Mouse (Mus musculus): ENCODE measurements around the gene Stag1. TPM values are rescaled to one million over a fixed set of nuclear protein-coding genes. Genes with fewer than 3 reads are reported as not detected.
"Not testable (repeated sequence)": the region's sequence is repeated elsewhere in the genome, so short reads cannot be mapped to it uniquely, and the experiment has no call there.

Stag1 gene
- polyA plus RNA-seq, 1 experiment from 2014 or later, result 35.7 TPM

DNA sequence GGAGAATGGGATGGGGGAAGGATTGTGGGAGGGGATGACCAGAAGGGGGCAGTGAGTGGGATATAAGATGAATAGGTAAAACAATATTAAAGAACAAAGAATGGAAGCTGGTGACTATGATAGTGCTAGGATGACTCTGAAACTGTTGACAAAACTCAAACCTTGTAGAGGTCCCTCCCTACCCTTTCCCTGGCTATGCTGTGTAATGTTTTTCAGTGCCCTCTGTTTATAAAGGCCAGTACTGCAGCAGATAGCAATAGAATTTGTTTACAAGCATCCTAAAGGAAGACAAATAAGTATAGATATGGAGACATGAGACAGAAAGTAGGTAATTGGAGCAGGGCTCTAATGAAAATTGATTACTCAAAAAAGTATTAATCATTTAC is 139.0 kb downstream of the Stag1 start:
- Histone ChIP-seq H3K27me3 (ENCODE audit: control insufficient read depth, insufficient read depth, low read length) (no peaks in the 10 kb centered on the region), H3K9me3 (replicated peaks; ENCODE audit: control insufficient read depth, low read length) (no peaks in the 10 kb centered on the region), H3K4me3 (replicated peaks; ENCODE audit: low read length) (no peak overlapping the region), H3K9ac (ENCODE audit: low read length) (no peak overlapping the region), H3K36me3 (ENCODE audit: control insufficient read depth, insufficient read depth, low read length) (no peaks in the 10 kb centered on the region), H3K4me1 (ENCODE audit: control insufficient read depth, insufficient read depth, low read length) (no peaks in the 10 kb centered on the region), H3K4me2 (ENCODE audit: low read depth, low read length) (no peak overlapping the region), H3K27ac (ENCODE audit: low read length) (no peak overlapping the region)
- ATAC-seq (ENCODE audit: insufficient read depth, low FRiP score), result no peak

DNA sequence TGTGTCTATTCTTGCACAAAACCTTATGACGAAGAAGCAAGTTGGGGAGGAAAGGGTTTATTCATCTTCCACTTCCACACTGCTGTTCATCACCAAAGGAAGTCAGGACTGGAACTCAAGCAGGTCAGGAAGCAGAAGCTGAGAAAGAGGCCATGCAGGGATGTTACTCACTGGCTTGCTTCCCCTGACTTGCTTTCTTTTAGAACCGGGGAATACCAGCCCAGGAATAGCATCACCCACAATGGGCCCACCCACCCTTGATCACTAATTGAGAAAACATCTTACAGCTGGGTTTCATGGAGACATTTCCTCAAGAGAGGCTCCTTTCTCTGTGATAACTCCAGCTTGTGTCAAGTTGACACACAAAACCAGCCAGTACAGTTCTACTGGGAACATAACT is 179.6 kb downstream of the Stag1 start:
- ATAC-seq (ENCODE audit: insufficient read depth, low FRiP score); H3K27ac ChIP-seq (ENCODE audit: low read length); H3K9ac ChIP-seq (ENCODE audit: low read length); H3K9me3 ChIP-seq (replicated peaks; ENCODE audit: control insufficient read depth, low read length); H3K27me3 ChIP-seq (ENCODE audit: control insufficient read depth, insufficient read depth, low read length); H3K4me2 ChIP-seq (ENCODE audit: low read depth, low read length); H3K4me1 ChIP-seq (ENCODE audit: control insufficient read depth, insufficient read depth, low read length); H3K36me3 ChIP-seq (ENCODE audit: control insufficient read depth, insufficient read depth, low read length); H3K4me3 ChIP-seq (replicated peaks; ENCODE audit: low read length): not testable (repeated sequence)
- 83% methylated on average over 2 of the region's 2 CpGs for WGBS

DNA sequence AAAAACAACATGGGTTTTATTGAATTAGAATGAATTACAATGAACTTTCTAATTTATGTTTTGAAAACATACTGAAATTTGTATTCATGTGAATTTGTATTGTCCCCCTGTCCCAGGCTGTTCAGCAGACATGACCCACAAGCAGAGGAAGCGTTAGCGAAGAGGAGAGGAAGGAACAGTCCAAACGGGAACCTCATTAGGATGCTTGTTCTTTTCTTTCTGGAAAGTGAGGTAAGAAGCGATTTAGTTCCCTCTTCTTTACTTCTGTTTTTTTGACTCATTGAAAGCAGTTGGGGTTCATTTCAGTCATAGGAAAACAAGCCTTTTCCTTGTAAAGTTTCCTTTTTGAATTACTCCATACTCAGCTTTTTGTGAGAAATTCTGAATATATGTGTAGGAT is 268.4 kb downstream of the Stag1 start:
- ATAC-seq (ENCODE audit: insufficient read depth, low FRiP score), result no peak
- no peak overlapping the region for H3K4me3 ChIP-seq (replicated peaks; ENCODE audit: low read length)
- 87% methylated on average over 4 of the region's 4 CpGs for WGBS
- no peaks in the 10 kb centered on the region for H3K36me3 ChIP-seq (ENCODE audit: control insufficient read depth, insufficient read depth, low read length)
- H3K9ac ChIP-seq (ENCODE audit: low read length), result no peak overlapping the region
- no peaks in the 10 kb centered on the region for H3K27me3 ChIP-seq (ENCODE audit: control insufficient read depth, insufficient read depth, low read length)
- H3K4me1 ChIP-seq (ENCODE audit: control insufficient read depth, insufficient read depth, low read length), result no peaks in the 10 kb centered on the region
- H3K27ac ChIP-seq (ENCODE audit: low read length), result no peak overlapping the region
- no peaks in the 10 kb centered on the region for H3K9me3 ChIP-seq (replicated peaks; ENCODE audit: control insufficient read depth, low read length)
- no peak overlapping the region for H3K4me2 ChIP-seq (ENCODE audit: low read depth, low read length)

DNA sequence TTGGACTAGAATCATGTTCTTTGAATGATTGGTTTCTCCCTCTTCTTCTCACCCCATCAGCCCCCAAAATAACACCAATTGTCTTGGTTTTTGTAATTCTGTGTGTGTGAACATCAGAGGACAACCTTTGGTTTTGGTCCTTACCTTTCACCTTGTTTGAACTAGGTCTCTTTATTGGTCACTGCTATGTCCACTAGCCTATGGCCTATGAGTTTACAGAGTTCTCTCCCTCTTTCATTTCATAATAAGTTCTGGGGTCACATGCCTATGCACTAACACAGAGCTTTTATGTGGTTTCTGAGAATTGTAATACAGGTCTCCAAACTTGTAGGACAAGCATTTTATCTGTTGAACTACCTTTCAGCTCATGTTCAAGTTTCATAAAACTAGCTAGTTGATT is 272.0 kb downstream of the Stag1 start:
- Histone ChIP-seq H3K4me3 (replicated peaks; ENCODE audit: low read length) (no peak overlapping the region), H3K4me2 (ENCODE audit: low read depth, low read length) (no peak overlapping the region)
- no peak for ATAC-seq (ENCODE audit: insufficient read depth, low FRiP score)

DNA sequence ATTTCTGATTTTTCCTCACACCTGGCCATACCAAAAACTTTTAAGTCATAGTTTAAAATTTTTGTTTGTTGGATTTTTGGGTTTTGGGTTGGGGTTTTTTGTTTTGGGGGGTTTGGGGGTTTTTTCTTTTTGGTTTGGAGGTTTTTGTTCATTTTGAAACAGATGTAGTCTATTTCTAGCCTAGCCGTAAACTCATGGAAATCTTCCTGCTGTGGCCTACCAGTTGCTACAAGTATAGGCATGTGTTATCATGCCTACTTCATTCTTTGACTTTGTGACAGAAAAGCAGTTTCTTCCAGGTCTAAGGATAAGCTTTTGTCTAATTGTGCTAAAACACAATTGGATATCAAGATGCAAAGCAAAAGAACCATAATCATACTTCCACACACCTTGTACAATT is 298.5 kb downstream of the Stag1 start:
- Histone ChIP-seq H3K36me3 (ENCODE audit: control insufficient read depth, insufficient read depth, low read length) (no peaks in the 10 kb centered on the region), H3K4me2 (ENCODE audit: low read depth, low read length) (no peak overlapping the region), H3K4me3 (replicated peaks; ENCODE audit: low read length) (no peak overlapping the region), H3K9ac (ENCODE audit: low read length) (no peak overlapping the region), H3K27ac (ENCODE audit: low read length) (no peak overlapping the region), H3K9me3 (replicated peaks; ENCODE audit: control insufficient read depth, low read length) (no peaks in the 10 kb centered on the region), H3K4me1 (ENCODE audit: control insufficient read depth, insufficient read depth, low read length) (no peaks in the 10 kb centered on the region), H3K27me3 (ENCODE audit: control insufficient read depth, insufficient read depth, low read length) (no peaks in the 10 kb centered on the region)
- 100% methylated on average over 1 of the region's 1 CpGs for WGBS
- ATAC-seq (ENCODE audit: insufficient read depth, low FRiP score), result no peak

More for the DNA sequence above, 272.0 kb downstream of the Stag1 start:
- Histone ChIP-seq H3K9ac (ENCODE audit: low read length) (no peak overlapping the region), H3K9me3 (replicated peaks; ENCODE audit: control insufficient read depth, low read length) (no peaks in the 10 kb centered on the region), H3K4me1 (ENCODE audit: control insufficient read depth, insufficient read depth, low read length) (no peaks in the 10 kb centered on the region), H3K27ac (ENCODE audit: low read length) (no peak overlapping the region), H3K27me3 (ENCODE audit: control insufficient read depth, insufficient read depth, low read length) (no peaks in the 10 kb centered on the region), H3K36me3 (ENCODE audit: control insufficient read depth, insufficient read depth, low read length) (no peaks in the 10 kb centered on the region)

DNA sequence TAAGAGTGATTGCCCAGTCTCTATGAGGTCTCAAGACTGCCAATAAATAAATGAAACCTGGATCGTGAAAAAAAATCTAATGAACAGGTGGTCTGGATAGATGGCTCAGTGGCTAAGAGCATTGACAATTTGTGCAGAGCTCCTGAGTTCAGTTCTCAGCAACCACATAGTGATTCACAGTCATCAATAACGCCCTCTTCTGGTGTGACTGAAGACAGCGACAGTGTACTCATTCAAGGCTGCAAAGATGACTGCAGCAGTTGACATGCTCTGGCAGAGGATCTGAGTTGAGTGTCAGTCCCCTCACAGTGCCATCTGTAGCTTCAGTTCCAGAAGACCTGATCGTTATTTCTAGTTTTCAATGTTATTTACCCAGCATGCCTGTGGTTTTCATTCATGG is 300.4 kb downstream of the Stag1 start:
- 80% methylated on average over 4 of the region's 4 CpGs for WGBS
- no peak for ATAC-seq (ENCODE audit: insufficient read depth, low FRiP score)
- no peaks in the 10 kb centered on the region for H3K27me3 ChIP-seq (ENCODE audit: control insufficient read depth, insufficient read depth, low read length)
- no peak overlapping the region for H3K4me3 ChIP-seq (replicated peaks; ENCODE audit: low read length)
- H3K4me2 ChIP-seq (ENCODE audit: low read depth, low read length), result no peak overlapping the region
- H3K27ac ChIP-seq (ENCODE audit: low read length), result no peak overlapping the region
- no peaks in the 10 kb centered on the region for H3K36me3 ChIP-seq (ENCODE audit: control insufficient read depth, insufficient read depth, low read length)
- H3K4me1 ChIP-seq (ENCODE audit: control insufficient read depth, insufficient read depth, low read length), result no peaks in the 10 kb centered on the region
- H3K9ac ChIP-seq (ENCODE audit: low read length), result no peak overlapping the region
- no peaks in the 10 kb centered on the region for H3K9me3 ChIP-seq (replicated peaks; ENCODE audit: control insufficient read depth, low read length)

DNA sequence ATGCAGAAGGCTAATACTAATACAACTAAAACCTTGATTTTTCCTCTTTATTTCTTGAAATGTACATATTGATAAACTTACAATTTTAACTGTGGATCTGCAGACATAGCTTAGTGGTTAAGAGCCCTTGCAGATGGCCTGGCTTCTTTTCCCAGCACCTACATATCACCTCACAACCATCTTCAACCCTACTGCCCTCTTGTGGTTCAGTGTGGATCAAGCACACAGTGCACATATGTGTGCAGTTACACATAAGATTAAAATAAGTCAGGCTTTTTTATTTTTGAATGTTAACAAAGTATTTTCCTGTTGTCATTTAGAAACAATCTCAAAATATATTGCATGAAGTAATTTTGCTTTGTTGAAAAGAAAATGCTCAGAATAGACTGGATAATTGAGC is 312.8 kb downstream of the Stag1 start:
- 0 out of 2 replicates have a peak, but pooled peaks cover 4% of the 10 kb centered on the region for H3K36me3 ChIP-seq (ENCODE audit: control insufficient read depth, insufficient read depth, low read length)
- H3K4me3 ChIP-seq (replicated peaks; ENCODE audit: low read length), result no peak overlapping the region
- no peak for ATAC-seq (ENCODE audit: insufficient read depth, low FRiP score)
- H3K4me2 ChIP-seq (ENCODE audit: low read depth, low read length), result no peak overlapping the region
- H3K4me1 ChIP-seq (ENCODE audit: control insufficient read depth, insufficient read depth, low read length), result 0 out of 2 replicates have a peak, but pooled peaks cover 2% of the 10 kb centered on the region
- no peak overlapping the region for H3K9ac ChIP-seq (ENCODE audit: low read length)
- H3K27ac ChIP-seq (ENCODE audit: low read length), result no peak overlapping the region
- H3K9me3 ChIP-seq (replicated peaks; ENCODE audit: control insufficient read depth, low read length), result no peaks in the 10 kb centered on the region
- H3K27me3 ChIP-seq (ENCODE audit: control insufficient read depth, insufficient read depth, low read length), result no peaks in the 10 kb centered on the region

DNA sequence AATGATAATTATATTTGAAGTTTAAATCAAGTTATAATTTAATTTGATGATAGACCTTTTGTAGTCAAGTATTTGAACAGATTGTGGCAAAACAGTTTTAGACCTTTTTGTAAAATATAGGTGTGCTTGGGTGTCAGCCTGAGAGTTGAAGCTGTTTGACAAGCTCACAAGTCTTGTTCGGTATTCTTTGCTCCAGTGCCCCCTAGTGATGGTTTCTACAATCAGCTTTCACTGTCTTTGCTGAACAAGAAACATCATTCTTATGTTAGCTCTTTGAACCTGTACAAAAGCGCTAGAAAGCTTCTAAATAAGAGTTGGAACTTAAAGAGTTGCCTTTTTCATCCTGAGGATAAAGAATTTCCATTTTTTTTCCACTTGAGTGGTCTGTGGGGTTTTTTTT is 319.5 kb downstream of the Stag1 start:
- no peak overlapping the region for H3K9ac ChIP-seq (ENCODE audit: low read length)
- no peak overlapping the region for H3K4me2 ChIP-seq (ENCODE audit: low read depth, low read length)
- H3K9me3 ChIP-seq (replicated peaks; ENCODE audit: control insufficient read depth, low read length), result no peaks in the 10 kb centered on the region
- H3K36me3 ChIP-seq (ENCODE audit: control insufficient read depth, insufficient read depth, low read length), result no peaks in the 10 kb centered on the region
- no peak overlapping the region for H3K4me3 ChIP-seq (replicated peaks; ENCODE audit: low read length)
- H3K27ac ChIP-seq (ENCODE audit: low read length), result no peak overlapping the region
- 57% methylated on average over 2 of the region's 2 CpGs for WGBS
- H3K27me3 ChIP-seq (ENCODE audit: control insufficient read depth, insufficient read depth, low read length), result no peaks in the 10 kb centered on the region
- 0 out of 2 replicates have a peak, but pooled peaks cover 2% of the 10 kb centered on the region for H3K4me1 ChIP-seq (ENCODE audit: control insufficient read depth, insufficient read depth, low read length)
- ATAC-seq (ENCODE audit: insufficient read depth, low FRiP score), result no peak

DNA sequence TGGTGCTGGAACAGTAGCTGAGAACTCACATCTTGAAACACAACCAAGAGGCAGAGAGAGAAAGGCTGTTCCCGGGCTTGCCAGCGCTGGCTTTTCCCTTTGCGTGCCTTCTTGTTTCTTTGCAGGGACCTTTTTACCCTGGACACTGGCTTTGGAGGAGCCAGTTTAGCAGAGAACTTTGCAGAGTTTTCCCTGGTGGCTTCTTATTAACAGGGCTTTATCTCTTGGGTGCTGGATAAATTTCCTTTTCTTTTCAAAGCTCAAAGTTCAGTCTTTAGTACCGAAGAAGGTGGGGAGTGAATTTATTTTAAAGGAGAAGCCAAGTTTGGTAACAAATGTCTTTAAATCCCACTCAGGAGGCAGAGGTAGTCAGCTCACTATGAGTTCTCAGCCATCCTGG is 329.0 kb downstream of the Stag1 start:
- Histone ChIP-seq H3K4me3 (replicated peaks; ENCODE audit: low read length) (no peak overlapping the region), H3K4me2 (ENCODE audit: low read depth, low read length) (no peak overlapping the region), H3K36me3 (ENCODE audit: control insufficient read depth, insufficient read depth, low read length) (peaks cover 5% of the 10 kb centered on the region; the same call in 1 of the 2 replicates), H3K27me3 (ENCODE audit: control insufficient read depth, insufficient read depth, low read length) (no peaks in the 10 kb centered on the region), H3K4me1 (ENCODE audit: control insufficient read depth, insufficient read depth, low read length) (no peaks in the 10 kb centered on the region), H3K9ac (ENCODE audit: low read length) (no peak overlapping the region), H3K27ac (ENCODE audit: low read length) (no peak overlapping the region), H3K9me3 (replicated peaks; ENCODE audit: control insufficient read depth, low read length) (no peaks in the 10 kb centered on the region)
- WGBS, result 87% methylated on average over 4 of the region's 4 CpGs
- no peak for ATAC-seq (ENCODE audit: insufficient read depth, low FRiP score)

DNA sequence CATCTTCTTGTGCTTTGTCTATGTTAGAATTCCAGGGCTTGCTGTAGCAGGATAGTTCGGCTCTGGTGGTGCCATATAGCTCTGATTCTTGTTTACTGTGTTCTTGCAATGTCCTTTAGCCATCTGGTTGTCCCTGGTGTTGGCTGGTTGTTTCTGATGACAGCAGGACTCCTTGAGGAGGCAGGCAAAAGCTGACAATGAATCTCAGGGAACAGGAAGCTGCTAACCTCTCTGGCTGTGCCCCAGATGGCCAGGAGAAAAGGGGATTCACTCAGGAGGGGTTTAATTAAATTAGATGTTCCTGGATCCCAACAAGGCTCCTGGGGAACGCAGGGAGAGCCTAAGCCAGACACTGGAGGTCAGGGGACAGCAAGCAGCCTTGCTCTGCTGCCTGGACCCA is 344.4 kb downstream of the Stag1 start:
- H3K27ac ChIP-seq (ENCODE audit: low read length), result no peak overlapping the region
- no peak overlapping the region for H3K4me2 ChIP-seq (ENCODE audit: low read depth, low read length)
- no peaks in the 10 kb centered on the region for H3K36me3 ChIP-seq (ENCODE audit: control insufficient read depth, insufficient read depth, low read length)
- 63% methylated on average over 2 of the region's 2 CpGs for WGBS
- ATAC-seq (ENCODE audit: insufficient read depth, low FRiP score), result no peak
- no peaks in the 10 kb centered on the region for H3K9me3 ChIP-seq (replicated peaks; ENCODE audit: control insufficient read depth, low read length)
- no peak overlapping the region for H3K9ac ChIP-seq (ENCODE audit: low read length)
- H3K4me1 ChIP-seq (ENCODE audit: control insufficient read depth, insufficient read depth, low read length), result no peaks in the 10 kb centered on the region
- H3K4me3 ChIP-seq (replicated peaks; ENCODE audit: low read length), result no peak overlapping the region
- no peaks in the 10 kb centered on the region for H3K27me3 ChIP-seq (ENCODE audit: control insufficient read depth, insufficient read depth, low read length)

All from stomach, embryonic 16.5 days (tissue).